In the genomic region with DNA sequence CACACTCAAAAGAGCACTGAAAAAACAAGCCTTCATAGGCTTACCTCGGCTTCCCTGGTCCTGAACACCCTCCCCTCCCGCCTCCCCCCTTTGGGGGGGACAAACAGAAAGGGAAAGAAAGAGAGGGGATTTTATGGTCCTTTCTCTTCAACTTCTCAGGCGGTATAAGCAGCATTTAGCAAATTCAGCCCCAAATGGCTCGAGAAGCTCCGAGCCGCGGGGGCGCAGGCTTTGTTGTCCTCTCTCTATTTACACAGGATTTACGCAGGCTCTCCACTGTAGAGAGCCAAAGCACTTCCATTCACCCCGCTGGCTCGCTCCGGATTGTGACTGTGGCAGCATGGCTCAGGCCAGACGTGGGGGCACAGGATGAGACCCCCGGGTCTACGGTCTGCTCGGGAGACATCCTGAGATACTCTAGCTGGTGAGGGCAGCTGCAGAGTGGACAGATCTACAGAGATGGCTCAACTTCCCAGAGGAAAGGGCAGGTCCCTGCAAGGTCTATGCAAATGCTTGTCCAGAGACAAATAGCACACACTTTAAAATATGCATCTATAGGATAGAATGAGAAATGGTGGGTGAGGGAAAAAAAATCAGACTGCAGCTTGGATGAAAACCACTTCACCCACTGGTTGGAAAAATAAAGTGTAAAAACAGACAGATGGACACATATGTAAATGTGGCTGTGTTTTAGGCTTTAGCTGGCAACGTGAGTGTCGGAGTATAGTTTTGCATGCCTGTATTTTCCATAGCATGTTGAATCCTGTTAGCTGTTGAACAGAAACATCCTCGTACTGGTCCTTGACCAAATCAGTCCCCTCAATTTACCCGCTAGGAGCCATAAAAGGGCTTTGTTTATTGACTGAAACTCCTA, we compare ENCODE assay signal across 9 mouse cellular contexts. TPM values are rescaled to one million over a fixed set of nuclear protein-coding genes. Genes with fewer than 3 reads are reported as not detected.
DNase-seq lines count a peak whose midpoint lies in the region; ATAC-seq and TF ChIP-seq lines count a peak whose summit lies in the region.
"Had no signal": no experiment of that assay in that cellular context is flagged by ENCODE, and none has a peak within 500 bp of the region (broad histone marks: within the 10 kb centered on the region; RNA-seq: fewer than 3 reads in every experiment).

No protein-coding gene starts in this region.

- peaks cover 3% of the 10 kb centered on the region; the same call in 1 of the 2 replicates for H3K4me1 ChIP-seq in liver, adult 2 months (ENCODE audit: control insufficient read depth, insufficient read depth, low read length)
- peaks cover 40% of the 10 kb centered on the region for H3K4me1 ChIP-seq in forebrain, embryonic 15.5 days
- no peaks in the 10 kb centered on the region for H3K4me1 ChIP-seq in liver, embryonic 12.5 days
- H3K4me1 ChIP-seq in stomach, embryonic 14.5 days (ENCODE audit: control insufficient read depth, insufficient read depth, low read length), result peaks cover 21% of the 10 kb centered on the region
- H3K4me1 ChIP-seq in cerebellum, adult 2 months (ENCODE audit: control insufficient read depth, insufficient read depth, low read length), result no peaks in the 10 kb centered on the region

- no peak overlapping the region for H3K27ac ChIP-seq in liver, adult 2 months (replicated peaks; ENCODE audit: insufficient read depth, low read depth, low read length)
- H3K27ac ChIP-seq in forebrain, embryonic 15.5 days (replicated peaks), result peak overlapping the region; percentile 73
- no peak overlapping the region for H3K27ac ChIP-seq in liver, embryonic 12.5 days
- no peak overlapping the region for H3K27ac ChIP-seq in stomach, embryonic 14.5 days (ENCODE audit: low read length)
- H3K27ac ChIP-seq in cerebellum, adult 2 months (ENCODE audit: insufficient read depth, low read length), result no peak overlapping the region

- ATAC-seq in forebrain, embryonic 15.5 days (replicated peaks), result peak; percentile 81
- ATAC-seq in liver, embryonic 12.5 days, result no peak
- ATAC-seq in stomach, embryonic 14.5 days (ENCODE audit: insufficient number of reproducible peaks, insufficient read depth, low FRiP score, low read depth), result 0 out of 2 replicates have a peak, but pooled peaks have one; percentile 51
- ATAC-seq in erythroid progenitor cell, adult 5-6 weeks (replicated peaks; ENCODE audit: low FRiP score, poor library complexity, severe bottlenecking), result no peak

- peak overlapping the region; percentile 48 for H3K4me2 ChIP-seq in forebrain, embryonic 15.5 days (replicated peaks)
- peak overlapping the region; percentile 39 for H3K4me2 ChIP-seq in liver, embryonic 12.5 days
- peak overlapping the region; percentile 15 for H3K4me2 ChIP-seq in stomach, embryonic 14.5 days (replicated peaks; ENCODE audit: low read depth, low read length)

- H3K79me2 ChIP-seq in liver, adult 2 months (ENCODE audit: control insufficient read depth, insufficient read depth, low read length), result no peaks in the 10 kb centered on the region

- H3K4me3 ChIP-seq in liver, adult 2 months (ENCODE audit: insufficient read depth, low read depth, low read length), result peak overlapping the region; percentile 15; the same call in 1 of the 2 replicates
- peak overlapping the region; percentile 24 for H3K4me3 ChIP-seq in forebrain, embryonic 15.5 days
- peak overlapping the region; percentile 11 for H3K4me3 ChIP-seq in liver, embryonic 12.5 days
- H3K4me3 ChIP-seq in stomach, embryonic 14.5 days (ENCODE audit: low read depth, low read length), result no peak overlapping the region
- H3K4me3 ChIP-seq in cerebellum, adult 2 months (replicated peaks; ENCODE audit: insufficient read depth, low read depth, low read length), result no peak overlapping the region

- TF ChIP-seq CTCF in liver, adult 2 months (IDR thresholded peaks at IDR 0.05; ENCODE audit: low read depth, low read length), result no peak
- TF ChIP-seq CTCF in cerebellum, adult 2 months (IDR thresholded peaks at IDR 0.05; ENCODE audit: borderline replicate concordance, insufficient read depth, low read depth, low read length), result no peak

- H3K9me3 ChIP-seq in forebrain, embryonic 15.5 days, result no peaks in the 10 kb centered on the region
- H3K9me3 ChIP-seq in liver, embryonic 12.5 days (replicated peaks), result no peaks in the 10 kb centered on the region
- no peaks in the 10 kb centered on the region for H3K9me3 ChIP-seq in stomach, embryonic 14.5 days (ENCODE audit: control insufficient read depth, low read depth, low read length)

- no peak for TF ChIP-seq POLR2A in liver, adult 2 months (IDR thresholded peaks at IDR 0.05; ENCODE audit: extremely low read depth, insufficient read depth, low read length)
- TF ChIP-seq POLR2A in cerebellum, adult 2 months (IDR thresholded peaks at IDR 0.05; ENCODE audit: borderline replicate concordance, insufficient read depth, low read length), result no peak

- no peaks in the 10 kb centered on the region for H3K27me3 ChIP-seq in liver, adult 2 months (ENCODE audit: control insufficient read depth, insufficient read depth, low read length)
- H3K27me3 ChIP-seq in forebrain, embryonic 15.5 days, result no peaks in the 10 kb centered on the region
- peaks cover 7% of the 10 kb centered on the region; the same call in 1 of the 2 replicates for H3K27me3 ChIP-seq in liver, embryonic 12.5 days (replicated peaks)
- no peaks in the 10 kb centered on the region for H3K27me3 ChIP-seq in stomach, embryonic 14.5 days (ENCODE audit: control insufficient read depth, insufficient read depth, low read length)
- no peaks in the 10 kb centered on the region; the same call in 1 of the 2 replicates for H3K27me3 ChIP-seq in cerebellum, adult 2 months (ENCODE audit: control insufficient read depth, insufficient read depth, low read length)

- no peaks in the 10 kb centered on the region for H3K36me3 ChIP-seq in liver, adult 2 months (ENCODE audit: control insufficient read depth, insufficient read depth, low read length)
- 0 out of 2 replicates have a peak, but pooled peaks cover 3% of the 10 kb centered on the region for H3K36me3 ChIP-seq in forebrain, embryonic 15.5 days
- H3K36me3 ChIP-seq in liver, embryonic 12.5 days, result no peaks in the 10 kb centered on the region
- peaks cover 26% of the 10 kb centered on the region; the same call in 1 of the 2 replicates for H3K36me3 ChIP-seq in stomach, embryonic 14.5 days (ENCODE audit: control insufficient read depth, insufficient read depth, low read length)

- H3K9ac ChIP-seq in liver, adult 2 months (ENCODE audit: low read depth, low read length), result no peak overlapping the region
- peak overlapping the region; percentile 30 for H3K9ac ChIP-seq in forebrain, embryonic 15.5 days (replicated peaks)
- H3K9ac ChIP-seq in liver, embryonic 12.5 days, result no peak overlapping the region
- H3K9ac ChIP-seq in stomach, embryonic 14.5 days (replicated peaks; ENCODE audit: low read depth, low read length), result no peak overlapping the region

- DNase-seq in liver, adult 2 months (ENCODE audit: extremely low read depth, low read depth, low spot score), result no peak
- DNase-seq in liver, result no peak
- DNase-seq in cerebellum, adult 2 months, result no peak
- DNase-seq in thymus, postnatal 14 days, result no peak
- DNase-seq: heart, postnatal 10 days had no signal

- 35% methylated on average over 20 of the region's 20 CpGs for WGBS in liver, adult 2 months
- WGBS in forebrain, embryonic 15.5 days, result 3% methylated on average over 20 of the region's 20 CpGs
- WGBS in liver, embryonic 12.5 days (ENCODE audit: insufficient replicate concordance), result 21% methylated on average over 20 of the region's 20 CpGs
- WGBS in stomach, embryonic 14.5 days, result 27% methylated on average over 20 of the region's 20 CpGs
- WGBS in cerebellum, adult 2 months, result 14% methylated on average over 20 of the region's 20 CpGs

RNA-seq across cellular contexts. Expression of gene Meis2, which starts 56.3 kb away (rescaled TPM):
- total RNA-seq in liver, adult 2 months (2014; rRNA removed), result 4.4 and 4.5 TPM in 2 replicates
- 2.2 and 2.4 TPM in 2 replicates for polyA plus RNA-seq in liver, adult 2 months (2012; rRNA removed)
- 155 and 167 TPM in 2 replicates for polyA plus RNA-seq in forebrain, embryonic 15.5 days (2015; fragmentation: Nextera tagmentation; extraction: Ambion mirVana)
- 5.9 and 6.0 TPM in 2 replicates for polyA plus RNA-seq in liver, embryonic 12.5 days (2016; fragmentation: Nextera tagmentation; extraction: Ambion mirVana)
- polyA plus RNA-seq in stomach, embryonic 14.5 days (2014; fragmentation: Nextera tagmentation; extraction: Ambion mirVana), result 85.0 and 86.3 TPM in 2 replicates
- 36.4 and 58.7 TPM in 2 replicates for polyA plus RNA-seq in cerebellum, adult 2 months (2012; rRNA removed)
- not detected in 2 replicates for total RNA-seq in erythroid progenitor cell, adult 5-6 weeks (2015; ENCODE audit: low replicate concordance)
- not detected in 2 replicates for total RNA-seq in erythroid progenitor cell, adult 5-6 weeks (2017; ENCODE audit: low replicate concordance)

Comparison
In these comparisons a context has a peak if more than half of its experiments do, and no peak if none do; other contexts are left out.
1. H3K4me3 ChIP-seq: peak in liver, adult 2 months (single experiment), forebrain, embryonic 15.5 days (single experiment) and liver, embryonic 12.5 days (single experiment); none in stomach, embryonic 14.5 days (single experiment) and cerebellum, adult 2 months (single experiment).
2. ATAC-seq: peak in forebrain, embryonic 15.5 days (single experiment) and stomach, embryonic 14.5 days (single experiment); none in liver, embryonic 12.5 days (single experiment) and erythroid progenitor cell, adult 5-6 weeks (single experiment).
3. Peak in every context shown above with its lines, with median percentiles within 50 percentile points of each other: H3K4me2 ChIP-seq.